Mouse (Mus musculus): Measurements from ENCODE around the gene Etv5. TPM values are rescaled to one million over a fixed set of nuclear protein-coding genes. Genes with fewer than 3 reads are reported as not detected.

Etv5 gene
- polyA plus RNA-seq, 1 experiment from 2014 or later: 21.3 TPM

- ATAC-seq (replicated peaks; ENCODE audit: insufficient number of reproducible peaks, low FRiP score, low TSS enrichment): no peak
- peaks cover 3% of the 10 kb centered on the region; the same call in 1 of the 2 replicates for H3K36me3 ChIP-seq (ENCODE audit: control insufficient read depth, insufficient read depth, low read length)
- H3K4me1 ChIP-seq (ENCODE audit: control insufficient read depth, insufficient read depth, low read length): peaks cover 5% of the 10 kb centered on the region; the same call in 1 of the 2 replicates
- no peaks in the 10 kb centered on the region for H3K9me3 ChIP-seq (replicated peaks; ENCODE audit: control insufficient read depth, low read length)
- H3K4me2 ChIP-seq: no peak overlapping the region
- WGBS (ENCODE audit: insufficient replicate concordance): 84% methylated on average over 5 of the region's 5 CpGs
- H3K4me3 ChIP-seq (ENCODE audit: low read depth, low read length): no peak overlapping the region
- H3K27me3 ChIP-seq (ENCODE audit: control insufficient read depth, insufficient read depth, low read length): no peaks in the 10 kb centered on the region
- H3K9ac ChIP-seq (ENCODE audit: low read depth, low read length): no peak overlapping the region
- H3K27ac ChIP-seq (ENCODE audit: low read depth, low read length): no peak overlapping the region
Measured at GRCm38 (mm10) chr16:22422256-22422655, 17.3 kb downstream of the Etv5 start.

DNA sequence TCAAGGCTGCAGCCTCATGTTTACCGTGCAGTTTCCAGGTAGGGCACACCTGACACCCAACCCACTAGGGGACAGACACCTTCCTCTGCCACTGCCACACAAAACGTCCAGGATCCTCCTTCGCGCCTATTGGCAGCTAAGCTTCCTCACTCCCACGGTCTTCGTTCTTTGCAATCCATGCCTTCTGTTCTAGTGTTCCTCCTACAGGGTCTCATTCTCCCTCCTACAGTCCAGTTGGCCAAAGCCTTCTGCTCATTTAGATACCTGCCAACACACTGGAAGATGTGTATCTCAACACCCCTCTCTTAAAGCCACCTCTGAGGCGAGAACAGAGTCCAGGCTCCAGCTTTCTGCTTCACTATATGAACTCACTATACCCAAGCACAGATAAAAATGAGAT, 21.6 kb downstream of the Etv5 start:
- peaks cover 11% of the 10 kb centered on the region; the same call in 1 of the 2 replicates for H3K4me1 ChIP-seq (ENCODE audit: control insufficient read depth, insufficient read depth, low read length)
- H3K4me3 ChIP-seq (ENCODE audit: low read depth, low read length): no peak overlapping the region
- H3K9me3 ChIP-seq (replicated peaks; ENCODE audit: control insufficient read depth, low read length): no peaks in the 10 kb centered on the region
- no peak overlapping the region for H3K27ac ChIP-seq (ENCODE audit: low read depth, low read length)
- WGBS (ENCODE audit: insufficient replicate concordance): 84% methylated on average over 7 of the region's 7 CpGs
- H3K9ac ChIP-seq (ENCODE audit: low read depth, low read length): no peak overlapping the region
- H3K27me3 ChIP-seq (ENCODE audit: control insufficient read depth, insufficient read depth, low read length): no peaks in the 10 kb centered on the region
- ATAC-seq (replicated peaks; ENCODE audit: insufficient number of reproducible peaks, low FRiP score, low TSS enrichment): no peak
- peaks cover 3% of the 10 kb centered on the region; the same call in 1 of the 2 replicates for H3K36me3 ChIP-seq (ENCODE audit: control insufficient read depth, insufficient read depth, low read length)
- no peak overlapping the region for H3K4me2 ChIP-seq

- H3K4me3 ChIP-seq (ENCODE audit: low read depth, low read length): no peak overlapping the region
- peaks cover 11% of the 10 kb centered on the region; the same call in 1 of the 2 replicates for H3K4me1 ChIP-seq (ENCODE audit: control insufficient read depth, insufficient read depth, low read length)
- no peak overlapping the region for H3K9ac ChIP-seq (ENCODE audit: low read depth, low read length)
- no peaks in the 10 kb centered on the region for H3K27me3 ChIP-seq (ENCODE audit: control insufficient read depth, insufficient read depth, low read length)
- WGBS (ENCODE audit: insufficient replicate concordance): 79% methylated on average over 8 of the region's 8 CpGs
- H3K36me3 ChIP-seq (ENCODE audit: control insufficient read depth, insufficient read depth, low read length): peaks cover 3% of the 10 kb centered on the region; the same call in 1 of the 2 replicates
- H3K9me3 ChIP-seq (replicated peaks; ENCODE audit: control insufficient read depth, low read length): no peaks in the 10 kb centered on the region
- no peak overlapping the region for H3K4me2 ChIP-seq
- no peak overlapping the region for H3K27ac ChIP-seq (ENCODE audit: low read depth, low read length)
- ATAC-seq (replicated peaks; ENCODE audit: insufficient number of reproducible peaks, low FRiP score, low TSS enrichment): no peak
Measured at GRCm38 (mm10) chr16:22417044-22417443, 22.5 kb downstream of the Etv5 start.

DNA sequence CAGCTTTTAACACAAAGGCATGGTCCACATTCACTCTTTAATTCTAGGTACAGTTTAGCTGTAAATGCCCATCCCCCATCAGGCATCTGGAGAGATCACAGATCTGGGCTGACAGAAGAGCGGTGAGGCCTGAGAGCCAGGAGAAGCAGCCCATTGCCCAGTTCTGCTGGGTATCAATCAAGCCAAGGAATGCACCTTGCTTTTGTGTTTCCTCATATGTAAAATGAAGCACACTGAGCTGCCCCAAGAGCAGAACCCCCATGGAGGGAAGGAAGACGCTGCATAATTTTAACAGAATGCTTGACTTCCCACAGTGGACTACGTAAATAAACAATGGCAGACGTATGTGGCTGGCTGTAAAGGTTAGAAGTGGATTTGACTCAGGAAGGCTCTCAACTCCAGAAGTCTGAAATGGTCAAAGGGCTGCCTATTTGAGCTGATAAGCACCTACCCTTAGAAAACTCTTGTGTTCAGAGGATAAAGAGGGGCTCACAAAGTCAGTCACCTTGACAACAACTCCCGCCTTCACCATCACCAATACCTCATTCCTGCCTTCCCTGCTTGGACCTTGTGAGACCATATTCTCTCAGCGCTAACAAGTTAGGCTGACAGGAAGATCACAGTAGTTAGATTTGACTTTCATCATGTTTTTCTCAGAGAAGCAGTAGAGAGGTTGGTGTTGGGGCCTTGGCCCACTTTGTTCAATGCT, 23.2 kb downstream of the Etv5 start:
- H3K4me2 ChIP-seq: no peak overlapping the region
- H3K9me3 ChIP-seq (replicated peaks; ENCODE audit: control insufficient read depth, low read length): no peaks in the 10 kb centered on the region
- peaks cover 3% of the 10 kb centered on the region; the same call in 1 of the 2 replicates for H3K36me3 ChIP-seq (ENCODE audit: control insufficient read depth, insufficient read depth, low read length)
- H3K9ac ChIP-seq (ENCODE audit: low read depth, low read length): no peak overlapping the region
- H3K27me3 ChIP-seq (ENCODE audit: control insufficient read depth, insufficient read depth, low read length): no peaks in the 10 kb centered on the region
- 55% methylated on average over 6 of the region's 6 CpGs for WGBS (ENCODE audit: insufficient replicate concordance)
- H3K4me3 ChIP-seq (ENCODE audit: low read depth, low read length): no peak overlapping the region
- no peak for ATAC-seq (replicated peaks; ENCODE audit: insufficient number of reproducible peaks, low FRiP score, low TSS enrichment)
- H3K27ac ChIP-seq (ENCODE audit: low read depth, low read length): no peak overlapping the region
- H3K4me1 ChIP-seq (ENCODE audit: control insufficient read depth, insufficient read depth, low read length): peaks cover 11% of the 10 kb centered on the region; the same call in 1 of the 2 replicates

- 84% methylated on average over 9 of the region's 9 CpGs for WGBS (ENCODE audit: insufficient replicate concordance)
- no peaks in the 10 kb centered on the region for H3K9me3 ChIP-seq (replicated peaks; ENCODE audit: control insufficient read depth, low read length)
- peaks cover 3% of the 10 kb centered on the region; the same call in 1 of the 2 replicates for H3K36me3 ChIP-seq (ENCODE audit: control insufficient read depth, insufficient read depth, low read length)
- H3K4me2 ChIP-seq: no peak overlapping the region
- H3K9ac ChIP-seq (ENCODE audit: low read depth, low read length): no peak overlapping the region
- peaks cover 6% of the 10 kb centered on the region; the same call in 1 of the 2 replicates for H3K4me1 ChIP-seq (ENCODE audit: control insufficient read depth, insufficient read depth, low read length)
- H3K27me3 ChIP-seq (ENCODE audit: control insufficient read depth, insufficient read depth, low read length): no peaks in the 10 kb centered on the region
- no peak overlapping the region for H3K27ac ChIP-seq (ENCODE audit: low read depth, low read length)
- H3K4me3 ChIP-seq (ENCODE audit: low read depth, low read length): no peak overlapping the region
- no peak for ATAC-seq (replicated peaks; ENCODE audit: insufficient number of reproducible peaks, low FRiP score, low TSS enrichment)
Measured at GRCm38 (mm10) chr16:22414205-22414754, 25.2 kb downstream of the Etv5 start.

- no peak overlapping the region for H3K4me2 ChIP-seq
- H3K27ac ChIP-seq (ENCODE audit: low read depth, low read length): no peak overlapping the region
- H3K4me3 ChIP-seq (ENCODE audit: low read depth, low read length): no peak overlapping the region
- no peak for ATAC-seq (replicated peaks; ENCODE audit: insufficient number of reproducible peaks, low FRiP score, low TSS enrichment)
- peaks cover 4% of the 10 kb centered on the region; the same call in 1 of the 2 replicates for H3K36me3 ChIP-seq (ENCODE audit: control insufficient read depth, insufficient read depth, low read length)
- no peaks in the 10 kb centered on the region for H3K9me3 ChIP-seq (replicated peaks; ENCODE audit: control insufficient read depth, low read length)
- 58% methylated on average over 16 of the region's 16 CpGs for WGBS (ENCODE audit: insufficient replicate concordance)
- H3K4me1 ChIP-seq (ENCODE audit: control insufficient read depth, insufficient read depth, low read length): peaks cover 6% of the 10 kb centered on the region; the same call in 1 of the 2 replicates
- no peak overlapping the region for H3K9ac ChIP-seq (ENCODE audit: low read depth, low read length)
- H3K27me3 ChIP-seq (ENCODE audit: control insufficient read depth, insufficient read depth, low read length): no peaks in the 10 kb centered on the region
Measured at GRCm38 (mm10) chr16:22412459-22413229, 26.9 kb downstream of the Etv5 start.

GRCm38 (mm10) chr16:22411764-22412163, 27.8 kb downstream of the Etv5 start:
- H3K27me3 ChIP-seq (ENCODE audit: control insufficient read depth, insufficient read depth, low read length): no peaks in the 10 kb centered on the region
- peaks cover 4% of the 10 kb centered on the region; the same call in 1 of the 2 replicates for H3K36me3 ChIP-seq (ENCODE audit: control insufficient read depth, insufficient read depth, low read length)
- no peak for ATAC-seq (replicated peaks; ENCODE audit: insufficient number of reproducible peaks, low FRiP score, low TSS enrichment)
- 46% methylated on average over 11 of the region's 11 CpGs for whole genome bisulfite sequencing (ENCODE audit: insufficient replicate concordance)
- no peak overlapping the region for H3K4me2 ChIP-seq
- H3K4me3 ChIP-seq (ENCODE audit: low read depth, low read length): no peak overlapping the region
- H3K27ac ChIP-seq (ENCODE audit: low read depth, low read length): no peak overlapping the region
- no peak overlapping the region for H3K9ac ChIP-seq (ENCODE audit: low read depth, low read length)
- peaks cover 6% of the 10 kb centered on the region; the same call in 1 of the 2 replicates for H3K4me1 ChIP-seq (ENCODE audit: control insufficient read depth, insufficient read depth, low read length)
- H3K9me3 ChIP-seq (replicated peaks; ENCODE audit: control insufficient read depth, low read length): no peaks in the 10 kb centered on the region

DNA sequence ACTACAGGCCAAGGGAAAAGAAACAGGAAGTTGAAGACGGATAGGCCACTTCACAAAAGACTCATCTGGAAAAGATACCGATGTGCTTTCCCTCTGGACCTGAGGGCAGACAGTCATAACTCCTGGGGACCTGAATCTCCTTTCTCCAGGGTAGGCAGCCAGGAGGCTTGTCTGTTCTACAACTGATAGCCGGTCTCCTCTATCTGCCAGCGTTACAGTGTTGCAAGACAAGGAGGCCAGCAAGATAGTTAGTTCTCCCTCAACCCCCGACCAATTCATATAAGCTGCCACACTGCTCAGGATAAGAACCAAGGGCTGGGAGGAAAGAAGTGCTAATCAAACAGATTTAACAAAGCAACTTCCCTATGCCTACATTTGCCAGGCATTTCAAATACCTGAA, 29.5 kb downstream of the Etv5 start:
- 50% methylated on average over 5 of the region's 5 CpGs for WGBS (ENCODE audit: insufficient replicate concordance)
- Histone ChIP-seq H3K27me3 (ENCODE audit: control insufficient read depth, insufficient read depth, low read length) (no peaks in the 10 kb centered on the region), H3K4me1 (ENCODE audit: control insufficient read depth, insufficient read depth, low read length) (no peaks in the 10 kb centered on the region), H3K9ac (ENCODE audit: low read depth, low read length) (no peak overlapping the region), H3K27ac (ENCODE audit: low read depth, low read length) (no peak overlapping the region), H3K36me3 (ENCODE audit: control insufficient read depth, insufficient read depth, low read length) (peaks cover 4% of the 10 kb centered on the region; the same call in 1 of the 2 replicates), H3K4me2 (no peak overlapping the region), H3K9me3 (replicated peaks; ENCODE audit: control insufficient read depth, low read length) (no peaks in the 10 kb centered on the region), H3K4me3 (ENCODE audit: low read depth, low read length) (no peak overlapping the region)
- no peak for ATAC-seq (replicated peaks; ENCODE audit: insufficient number of reproducible peaks, low FRiP score, low TSS enrichment)

Measured in heart, embryonic 11.5 days (tissue).